Mouse (Mus musculus) thymus, adult 2 months (tissue): ENCODE results near the gene Ephb2. TPM values are rescaled to one million over a fixed set of nuclear protein-coding genes. Genes with fewer than 3 reads are reported as not detected.
A peak's percentile ranks its signal among the peaks of the same experiment; 100 is the strongest.

Experiments used
- DNase-seq: peaks from one replicate; pipeline ENCODE4 v3.0.0; 2021
- H3K27ac ChIP-seq: fragments of 200-500 bp; 2 replicates; pipeline ENCODE4 v1.5.1; 2012; ENCODE audit warnings: low read length, control low read depth; ENCODE audit not compliant: control insufficient read depth, insufficient read depth
- H3K27me3 ChIP-seq: fragments of 200-500 bp; 2 replicates; pipeline ENCODE4 v1.6.1; 2012; ENCODE audit warnings: mild to moderate bottlenecking, low read length, moderate library complexity, mixed read lengths; ENCODE audit not compliant: control insufficient read depth, insufficient read depth
- H3K36me3 ChIP-seq: fragments of 200-500 bp; 2 replicates; pipeline ENCODE4 v1.6.1; 2012; ENCODE audit warnings: mild to moderate bottlenecking, low read length, moderate library complexity; ENCODE audit not compliant: control insufficient read depth, insufficient read depth
- H3K4me1 ChIP-seq: fragments of 200-500 bp; replicated peaks from 2 replicates; pipeline ENCODE4 v1.6.1; 2012; ENCODE audit warnings: low read length; ENCODE audit not compliant: control insufficient read depth, insufficient read depth
- H3K4me3 ChIP-seq: fragments of 200-500 bp; 2 replicates; pipeline ENCODE4 v1.5.1; 2012; ENCODE audit warnings: mild to moderate bottlenecking, low read length, control low read depth, moderate library complexity; ENCODE audit not compliant: control insufficient read depth, insufficient read depth
- CTCF ChIP-seq: fragments of 200-500 bp; IDR thresholded peaks from 2 replicates; pipeline ENCODE4 v1.5.1; 2012; ENCODE audit warnings: mild to moderate bottlenecking, control low read depth, low read length, moderate library complexity, borderline replicate concordance; ENCODE audit not compliant: control insufficient read depth, poor library complexity, insufficient read depth; ENCODE audit errors: extremely low read depth
- POLR2A ChIP-seq: fragments of 200-500 bp; IDR thresholded peaks from 2 replicates; pipeline ENCODE4 v1.6.1; 2012; ENCODE audit warnings: mild to moderate bottlenecking, low read length, control low read depth, moderate library complexity; ENCODE audit not compliant: control insufficient read depth, poor library complexity, insufficient read depth; ENCODE audit errors: extremely low read depth
- WGBS: fragments of 180-500 bp; shearing (Covaris S2); methylation state at CpG from one replicate; pipeline ENCODE4 v1.1.7; 2018; 5-methylcytosine and 5-hydroxymethylcytosine counted together
- polyA plus RNA-seq: library from polyadenylated mRNA; depleted of rRNA; stranded (reverse); fragments of >200 nt; gene quantifications from 2 replicates; pipeline ENCODE4 v1.2.3, GENCODE M21; 2012

Ephb2 gene
- polyA plus RNA-seq, 1 experiment: 15.4 TPM

GRCm38 (mm10) chr4:136833619-136834351 lies 2.0 kb downstream of the Ephb2 start:
- 65% methylated on average over 21 of the region's 21 CpGs for WGBS
- no peaks in the 10 kb centered on the region for H3K27me3 ChIP-seq
- TF ChIP-seq CTCF: no peak
- no peak for TF ChIP-seq POLR2A
- no peaks in the 10 kb centered on the region for H3K36me3 ChIP-seq
- DNase-seq: no peak
- peaks cover 67% of the 10 kb centered on the region for H3K4me1 ChIP-seq
- no peak overlapping the region for H3K27ac ChIP-seq
- H3K4me3 ChIP-seq: no peak overlapping the region

GRCm38 (mm10) chr4:136832559-136833232 lies 3.1 kb downstream of the Ephb2 start:
- peak; percentile 42 for DNase-seq
- peaks cover 69% of the 10 kb centered on the region for H3K4me1 ChIP-seq
- TF ChIP-seq CTCF (no peak), POLR2A (no peak)

GRCm38 (mm10) chr4:136830272-136830823 lies 5.4 kb downstream of the Ephb2 start:
- H3K27me3 ChIP-seq: no peaks in the 10 kb centered on the region
- DNase-seq: no peak
- TF ChIP-seq POLR2A: no peak
- no peak for TF ChIP-seq CTCF

More at GRCm38 (mm10) chr4:136832559-136833232, 3.1 kb downstream of the Ephb2 start:
- no peaks in the 10 kb centered on the region for H3K36me3 ChIP-seq
- H3K27ac ChIP-seq: peak overlapping the region; percentile 54; the same call in 1 of the 2 replicates
- H3K27me3 ChIP-seq: no peaks in the 10 kb centered on the region
- H3K4me3 ChIP-seq: no peak overlapping the region
- 11% methylated on average over 16 of the region's 16 CpGs for WGBS

GRCm38 (mm10) chr4:136829837-136830236 lies 6.0 kb downstream of the Ephb2 start:
- Histone ChIP-seq H3K4me3 (no peak overlapping the region), H3K4me1 (peaks cover 69% of the 10 kb centered on the region), H3K36me3 (no peaks in the 10 kb centered on the region), H3K27me3 (no peaks in the 10 kb centered on the region), H3K27ac (no peak overlapping the region)
- no peak for TF ChIP-seq CTCF
- WGBS: 41% methylated on average over 9 of the region's 9 CpGs
- no peak for DNase-seq

More at GRCm38 (mm10) chr4:136830272-136830823, 5.4 kb downstream of the Ephb2 start:
- Histone ChIP-seq H3K27ac (no peak overlapping the region), H3K36me3 (no peaks in the 10 kb centered on the region), H3K4me3 (no peak overlapping the region), H3K4me1 (peaks cover 72% of the 10 kb centered on the region)
- WGBS: 82% methylated on average over 9 of the region's 9 CpGs

GRCm38 (mm10) chr4:136828664-136829569 lies 6.9 kb downstream of the Ephb2 start:
- DNase-seq: no peak
- H3K27me3 ChIP-seq: no peaks in the 10 kb centered on the region
- 63% methylated on average over 11 of the region's 11 CpGs for WGBS
- TF ChIP-seq POLR2A: no peak
- no peak for TF ChIP-seq CTCF
- H3K4me1 ChIP-seq: peaks cover 60% of the 10 kb centered on the region
- H3K4me3 ChIP-seq: no peak overlapping the region
- no peaks in the 10 kb centered on the region for H3K36me3 ChIP-seq
- H3K27ac ChIP-seq: no peak overlapping the region
